Mouse (Mus musculus): ENCODE results near the gene Arhgef6. TPM values are rescaled to one million over a fixed set of nuclear protein-coding genes. Genes with fewer than 3 reads are reported as not detected.

Gene Arhgef6
- polyA plus RNA-seq, 2 experiments: 4.7 to 7.0 TPM

- H3K4me2 ChIP-seq (ENCODE audit: low read depth): no peak overlapping the region
- H3K4me3 ChIP-seq (ENCODE audit: insufficient read depth in 1 of 2, low read depth in 2 of 2, low read length in 2 of 2): no peak overlapping the region
- 50% methylated on average over 1 of the region's 1 CpGs for WGBS (ENCODE audit: insufficient replicate concordance)
- H3K9me3 ChIP-seq (ENCODE audit: control insufficient read depth, low read length): no peaks in the 10 kb centered on the region
- H3K4me1 ChIP-seq (replicated peaks; ENCODE audit: control insufficient read depth in 2 of 2, insufficient read depth in 2 of 2, low read length in 1 of 2): no peaks in the 10 kb centered on the region
- H3K27ac ChIP-seq: no peak overlapping the region
- H3K9ac ChIP-seq (replicated peaks): no peak overlapping the region
- ATAC-seq (ENCODE audit: insufficient read depth): no peak
- DNase-seq (ENCODE audit: low read depth in 3 of 3, low spot score in 3 of 3): no peak
- TF ChIP-seq EP300 (IDR thresholded peaks at IDR 0.05; ENCODE audit: low read depth) (no peak), CTCF (IDR thresholded peaks at IDR 0.05; ENCODE audit: low read depth) (no peak)
- H3K27me3 ChIP-seq (ENCODE audit: control insufficient read depth, insufficient read depth, low read length): no peaks in the 10 kb centered on the region
- no peaks in the 10 kb centered on the region for H3K36me3 ChIP-seq (replicated peaks; ENCODE audit: control insufficient read depth, insufficient read depth, low read depth)
Measured at GRCm38 (mm10) chrX:57210591-57210990, 127.9 kb downstream of the Arhgef6 start.

DNA sequence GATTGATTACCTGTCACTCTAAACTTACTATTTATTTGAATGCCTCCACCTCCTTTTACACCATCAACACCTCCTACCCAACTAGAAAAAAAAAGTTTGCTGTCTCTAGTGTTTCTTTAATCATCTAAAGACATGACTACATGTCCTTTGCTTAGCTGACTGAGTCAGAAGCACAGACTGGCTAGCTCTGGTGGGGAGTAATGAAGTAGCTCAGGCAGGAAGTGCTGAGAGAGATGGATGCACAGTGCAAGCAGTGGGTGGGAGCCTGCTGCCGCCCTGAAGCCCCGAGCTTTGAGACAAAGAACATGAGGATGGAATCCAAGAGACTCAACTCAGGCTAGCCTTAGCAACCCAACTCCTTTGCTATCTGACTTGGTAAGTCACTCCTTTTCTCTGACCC is 138.1 kb downstream of the Arhgef6 start:
- Histone ChIP-seq H3K27me3 (ENCODE audit: control insufficient read depth, insufficient read depth, low read length) (no peaks in the 10 kb centered on the region), H3K9ac (replicated peaks) (no peak overlapping the region), H3K4me3 (ENCODE audit: insufficient read depth in 1 of 2, low read depth in 2 of 2, low read length in 2 of 2) (no peak overlapping the region), H3K9me3 (ENCODE audit: control insufficient read depth, low read length) (no peaks in the 10 kb centered on the region), H3K36me3 (replicated peaks; ENCODE audit: control insufficient read depth, insufficient read depth, low read depth) (no peaks in the 10 kb centered on the region), H3K4me2 (ENCODE audit: low read depth) (no peak overlapping the region), H3K27ac (no peak overlapping the region), H3K4me1 (replicated peaks; ENCODE audit: control insufficient read depth in 2 of 2, insufficient read depth in 2 of 2, low read length in 1 of 2) (no peaks in the 10 kb centered on the region)
- TF ChIP-seq EP300 (IDR thresholded peaks at IDR 0.05; ENCODE audit: low read depth): no peak
- no peak for TF ChIP-seq CTCF (IDR thresholded peaks at IDR 0.05; ENCODE audit: low read depth)
- ATAC-seq (ENCODE audit: insufficient read depth): no peak
- 45% methylated on average over 2 of the region's 2 CpGs for WGBS (ENCODE audit: insufficient replicate concordance)
- no peak for DNase-seq (ENCODE audit: low read depth in 3 of 3, low spot score in 3 of 3)

DNA sequence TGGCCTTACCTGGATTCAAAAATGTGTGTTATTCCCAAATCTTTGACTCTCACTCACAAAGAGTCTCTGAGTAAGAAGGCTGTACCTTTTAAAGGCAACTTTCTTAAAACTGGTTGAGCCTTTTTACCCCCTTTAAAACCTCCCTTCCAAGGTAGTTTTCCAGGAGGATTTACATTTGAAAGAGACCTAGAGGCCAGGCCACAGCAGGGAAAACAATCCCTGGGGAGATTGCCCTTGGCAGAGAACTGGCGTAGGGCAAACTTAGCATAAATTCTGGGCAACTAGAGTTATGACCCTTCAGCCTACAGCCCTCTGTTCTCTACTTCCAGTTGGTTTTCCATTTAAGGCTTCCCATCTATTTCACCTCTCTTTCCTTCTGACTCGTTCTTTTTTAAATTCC is 140.5 kb downstream of the Arhgef6 start:
- DNase-seq (ENCODE audit: low read depth in 3 of 3, low spot score in 3 of 3) (no peak), ATAC-seq (ENCODE audit: insufficient read depth) (no peak)
- TF ChIP-seq EP300 (IDR thresholded peaks at IDR 0.05; ENCODE audit: low read depth) (no peak), CTCF (IDR thresholded peaks at IDR 0.05; ENCODE audit: low read depth) (no peak)
- no peaks in the 10 kb centered on the region for H3K9me3 ChIP-seq (ENCODE audit: control insufficient read depth, low read length)
- no peaks in the 10 kb centered on the region for H3K36me3 ChIP-seq (replicated peaks; ENCODE audit: control insufficient read depth, insufficient read depth, low read depth)
- H3K9ac ChIP-seq (replicated peaks): no peak overlapping the region
- no peaks in the 10 kb centered on the region for H3K4me1 ChIP-seq (replicated peaks; ENCODE audit: control insufficient read depth in 2 of 2, insufficient read depth in 2 of 2, low read length in 1 of 2)
- no peak overlapping the region for H3K4me2 ChIP-seq (ENCODE audit: low read depth)
- no peak overlapping the region for H3K27ac ChIP-seq
- H3K4me3 ChIP-seq (ENCODE audit: insufficient read depth in 1 of 2, low read depth in 2 of 2, low read length in 2 of 2): no peak overlapping the region
- 41% methylated on average over 2 of the region's 2 CpGs for WGBS (ENCODE audit: insufficient replicate concordance)
- no peaks in the 10 kb centered on the region for H3K27me3 ChIP-seq (ENCODE audit: control insufficient read depth, insufficient read depth, low read length)

DNA sequence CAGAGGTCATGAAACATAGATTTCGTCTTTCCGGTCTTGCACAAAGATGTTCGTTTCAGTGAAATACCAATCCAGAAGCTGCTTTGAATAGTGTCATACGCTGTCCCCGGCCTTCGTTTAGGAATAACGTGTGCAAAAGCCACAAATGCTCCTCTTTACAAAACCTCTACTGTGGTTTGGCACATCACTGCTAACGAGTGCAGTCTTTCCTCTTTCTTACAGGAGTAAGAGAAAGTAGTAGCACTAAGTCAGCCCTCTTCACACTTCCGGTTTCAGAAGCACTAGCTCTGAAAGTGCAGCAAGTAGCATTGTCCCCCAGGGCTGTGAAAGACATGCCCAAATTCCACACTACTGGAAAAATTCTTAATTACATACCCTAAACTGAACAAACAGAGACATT is 142.2 kb downstream of the Arhgef6 start:
- Histone ChIP-seq H3K9ac (replicated peaks) (no peak overlapping the region), H3K4me3 (ENCODE audit: insufficient read depth in 1 of 2, low read depth in 2 of 2, low read length in 2 of 2) (no peak overlapping the region), H3K36me3 (replicated peaks; ENCODE audit: control insufficient read depth, insufficient read depth, low read depth) (no peaks in the 10 kb centered on the region), H3K27ac (no peak overlapping the region), H3K27me3 (ENCODE audit: control insufficient read depth, insufficient read depth, low read length) (no peaks in the 10 kb centered on the region), H3K4me2 (ENCODE audit: low read depth) (no peak overlapping the region), H3K4me1 (replicated peaks; ENCODE audit: control insufficient read depth in 2 of 2, insufficient read depth in 2 of 2, low read length in 1 of 2) (no peaks in the 10 kb centered on the region), H3K9me3 (ENCODE audit: control insufficient read depth, low read length) (no peaks in the 10 kb centered on the region)
- TF ChIP-seq EP300 (IDR thresholded peaks at IDR 0.05; ENCODE audit: low read depth): no peak
- TF ChIP-seq CTCF (IDR thresholded peaks at IDR 0.05; ENCODE audit: low read depth): no peak
- WGBS (ENCODE audit: insufficient replicate concordance): 48% methylated on average over 9 of the region's 9 CpGs
- no peak for ATAC-seq (ENCODE audit: insufficient read depth)
- DNase-seq (ENCODE audit: low read depth in 3 of 3, low spot score in 3 of 3): peak in 1 of 3 experiments; percentile 0

- no peaks in the 10 kb centered on the region for H3K36me3 ChIP-seq (replicated peaks; ENCODE audit: control insufficient read depth, insufficient read depth, low read depth)
- H3K9me3 ChIP-seq (ENCODE audit: control insufficient read depth, low read length): no peaks in the 10 kb centered on the region
- no peak overlapping the region for H3K9ac ChIP-seq (replicated peaks)
- H3K4me3 ChIP-seq (ENCODE audit: insufficient read depth in 1 of 2, low read depth in 2 of 2, low read length in 2 of 2): no peak overlapping the region
- DNase-seq (ENCODE audit: low read depth in 3 of 3, low spot score in 3 of 3): no peak
- H3K4me1 ChIP-seq (replicated peaks; ENCODE audit: control insufficient read depth in 2 of 2, insufficient read depth in 2 of 2, low read length in 1 of 2): no peaks in the 10 kb centered on the region
- no peaks in the 10 kb centered on the region for H3K27me3 ChIP-seq (ENCODE audit: control insufficient read depth, insufficient read depth, low read length)
- no peak for ATAC-seq (ENCODE audit: insufficient read depth)
- no peak overlapping the region for H3K4me2 ChIP-seq (ENCODE audit: low read depth)
- H3K27ac ChIP-seq: no peak overlapping the region
- 50% methylated on average over 5 of the region's 5 CpGs for WGBS (ENCODE audit: insufficient replicate concordance)
- TF ChIP-seq CTCF (IDR thresholded peaks at IDR 0.05; ENCODE audit: low read depth) (no peak), EP300 (IDR thresholded peaks at IDR 0.05; ENCODE audit: low read depth) (no peak)
Measured at GRCm38 (mm10) chrX:57189335-57189734, 149.2 kb downstream of the Arhgef6 start.
